Comparison of ENCODE assay signal across 14 mouse cellular contexts in the genomic region with DNA sequence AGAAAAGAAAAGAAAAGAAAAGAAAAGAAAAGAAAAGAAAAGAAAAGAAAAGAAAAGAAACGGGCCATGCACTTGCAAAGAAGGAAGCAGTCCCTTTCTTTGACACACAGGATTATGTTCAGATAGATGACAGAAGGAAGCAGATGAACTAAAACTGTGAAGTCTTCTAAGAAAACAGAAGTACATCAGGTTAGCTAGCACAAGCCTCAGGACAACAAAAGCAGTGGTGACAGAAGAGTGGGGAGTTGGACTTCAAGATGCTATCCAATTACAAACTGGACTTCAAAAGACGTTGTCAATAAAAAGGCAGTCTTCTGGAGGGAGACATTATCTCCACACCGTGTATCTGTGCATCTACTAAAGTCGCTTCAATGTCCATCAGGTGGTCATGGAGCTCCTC. TPM values are rescaled to one million over a fixed set of nuclear protein-coding genes. Genes with fewer than 3 reads are reported as not detected.
DNase-seq lines count a peak whose midpoint lies in the region; ATAC-seq and TF ChIP-seq lines count a peak whose summit lies in the region.
"Had no signal": no experiment of that assay in that cellular context is flagged by ENCODE, and none has a peak within 500 bp of the region (broad histone marks: within the 10 kb centered on the region; RNA-seq: fewer than 3 reads in every experiment).

No protein-coding gene starts in this region.

- H3K79me2 ChIP-seq in MEL (ENCODE audit: control insufficient read depth, insufficient read depth, low read length, poor library complexity), result peaks cover 25% of the 10 kb centered on the region

- no peak overlapping the region for H3K27ac ChIP-seq in kidney, postnatal 0 days
- peak overlapping the region; percentile 39 for H3K27ac ChIP-seq in MEL (ENCODE audit: control insufficient read depth, low read depth, low read length)
- H3K27ac ChIP-seq in liver, embryonic 16.5 days (ENCODE audit: low read length), result peak overlapping the region; percentile 85
- H3K27ac ChIP-seq: forebrain, embryonic 12.5 days; hindbrain, embryonic 14.5 days had no signal

- DNase-seq in heart, adult 11 months, result peak; percentile 29
- no peak for DNase-seq in heart, adult 8-10 months (ENCODE audit: low spot score)
- DNase-seq in kidney, postnatal 0 days (ENCODE audit: low spot score), result peak; percentile 41
- DNase-seq in kidney, postnatal 25 days, result no peak
- peak; percentile 66 for DNase-seq in MEL (ENCODE audit: low read depth, low spot score)
- no peak for DNase-seq in embryo, embryonic 9.5 days (ENCODE audit: extremely low spot score)
- DNase-seq: cerebellum, adult 11 months; embryo, embryonic 11 days; gastrocnemius, postnatal 10 days; kidney, postnatal 10 days had no signal

- TF ChIP-seq POLR2A in MEL (IDR thresholded peaks at IDR 0.05; ENCODE audit: control insufficient read depth in 1 of 2, insufficient read depth in 1 of 2, low read depth in 1 of 2, low read length in 2 of 2, poor library complexity in 1 of 2), result no peak

- no peak overlapping the region for H3K4me2 ChIP-seq in kidney, postnatal 0 days (ENCODE audit: low read length)
- peak overlapping the region; percentile 70 for H3K4me2 ChIP-seq in liver, embryonic 16.5 days (ENCODE audit: low read depth, low read length)
- H3K4me2 ChIP-seq: forebrain, embryonic 12.5 days had no signal

- no peaks in the 10 kb centered on the region for H3K36me3 ChIP-seq in kidney, postnatal 0 days (ENCODE audit: insufficient read depth, low read length)
- peaks cover 0 to 23% of the 10 kb centered on the region in 2 experiments; a peak in 2 of 4 replicates for H3K36me3 ChIP-seq in MEL (ENCODE audit: control insufficient read depth in 1 of 2, insufficient read depth in 2 of 2, low read length in 2 of 2)
- no peaks in the 10 kb centered on the region for H3K36me3 ChIP-seq in liver, embryonic 16.5 days (ENCODE audit: control insufficient read depth, insufficient read depth)
- H3K36me3 ChIP-seq: forebrain, embryonic 12.5 days had no signal

- TF ChIP-seq RAD21 in MEL (IDR thresholded peaks at IDR 0.05; ENCODE audit: low read depth, low read length), result no peak

- no peak for ATAC-seq in kidney, postnatal 0 days (replicated peaks; ENCODE audit: low FRiP score, low read depth)
- ATAC-seq in liver, embryonic 16.5 days (ENCODE audit: low read depth), result no peak
- ATAC-seq in megakaryocyte-erythroid progenitor cell, adult 5-6 weeks (replicated peaks; ENCODE audit: low FRiP score, low TSS enrichment, poor library complexity, severe bottlenecking), result no peak

- no peaks in the 10 kb centered on the region for H3K27me3 ChIP-seq in kidney, postnatal 0 days (ENCODE audit: insufficient read depth, low read length)
- H3K27me3 ChIP-seq in MEL (ENCODE audit: control insufficient read depth in 1 of 2, insufficient read depth in 2 of 2, low read length in 2 of 2), result no peaks in the 10 kb centered on the region
- no peaks in the 10 kb centered on the region for H3K27me3 ChIP-seq in liver, embryonic 16.5 days (ENCODE audit: control insufficient read depth, insufficient read depth, low read depth, low read length)
- H3K27me3 ChIP-seq: forebrain, embryonic 12.5 days had no signal

- 0 out of 2 replicates have a peak, but pooled peaks cover 8% of the 10 kb centered on the region for H3K4me1 ChIP-seq in kidney, postnatal 0 days (replicated peaks; ENCODE audit: insufficient read depth, low read length)
- H3K4me1 ChIP-seq in MEL (ENCODE audit: control insufficient read depth in 1 of 2, insufficient read depth in 2 of 2, low read length in 2 of 2), result peaks cover 9 to 18% of the 10 kb centered on the region in 2 experiments
- peaks cover 27% of the 10 kb centered on the region for H3K4me1 ChIP-seq in liver, embryonic 16.5 days (ENCODE audit: control insufficient read depth, low read depth, low read length)

- WGBS in kidney, postnatal 0 days, result 37% methylated on average over 4 of the region's 4 CpGs
- WGBS in liver, embryonic 16.5 days (ENCODE audit: insufficient replicate concordance), result 25% methylated on average over 4 of the region's 4 CpGs

- no peak overlapping the region for H3K9ac ChIP-seq in kidney, postnatal 0 days (ENCODE audit: low read depth, low read length)
- peak overlapping the region; percentile 8; the same call in 1 of the 2 replicates for H3K9ac ChIP-seq in MEL (ENCODE audit: control insufficient read depth, low read depth, low read length, poor library complexity, severe bottlenecking)
- peak overlapping the region; percentile 61 for H3K9ac ChIP-seq in liver, embryonic 16.5 days (ENCODE audit: low read depth, low read length)
- H3K9ac ChIP-seq: forebrain, embryonic 12.5 days; hindbrain, embryonic 14.5 days had no signal

- no peaks in the 10 kb centered on the region for H3K9me3 ChIP-seq in kidney, postnatal 0 days (replicated peaks; ENCODE audit: low read length)
- H3K9me3 ChIP-seq in MEL (replicated peaks; ENCODE audit: insufficient read depth, low read length), result no peaks in the 10 kb centered on the region
- no peaks in the 10 kb centered on the region for H3K9me3 ChIP-seq in liver, embryonic 16.5 days (replicated peaks; ENCODE audit: control insufficient read depth, low read length)
- H3K9me3 ChIP-seq: forebrain, embryonic 12.5 days had no signal

- H3K4me3 ChIP-seq in kidney, postnatal 0 days (replicated peaks; ENCODE audit: low read depth, low read length), result no peak overlapping the region
- no peak overlapping the region for H3K4me3 ChIP-seq in MEL (ENCODE audit: control insufficient read depth in 1 of 2, insufficient read depth in 1 of 2, low read depth in 2 of 2, low read length in 2 of 2)
- H3K4me3 ChIP-seq in liver, embryonic 16.5 days (ENCODE audit: low read depth, low read length), result peak overlapping the region; percentile 60
- H3K4me3 ChIP-seq: forebrain, embryonic 12.5 days had no signal

- no peak for TF ChIP-seq CTCF in kidney, postnatal 0 days (IDR thresholded peaks at IDR 0.05; ENCODE audit: low read depth)
- no peak for TF ChIP-seq CTCF in MEL (IDR thresholded peaks at IDR 0.05 in 2 of 3, conservative IDR thresholded peaks at IDR 0.05 in 1 of 3; ENCODE audit: control insufficient read depth in 1 of 3, insufficient read depth in 1 of 3, low read depth in 2 of 3, low read length in 3 of 3, poor library complexity in 1 of 3, severe bottlenecking in 1 of 3)

- no peak for TF ChIP-seq EP300 in MEL (IDR thresholded peaks at IDR 0.05; ENCODE audit: low read depth in 1 of 2, low read length in 2 of 2)

TF ChIP-seq in MEL, 35 proteins besides CTCF, POLR2A, EP300 and RAD21:
- peak; percentile 46; the same call in 1 of the 2 replicates for TF ChIP-seq SIN3A (IDR thresholded peaks at IDR 0.05; ENCODE audit: low read length)
- no peak for TF ChIP-seq SMC3 (IDR thresholded peaks at IDR 0.05; ENCODE audit: low read depth, low read length)
- peak; percentile 40; the same call in 1 of the 2 replicates for TF ChIP-seq MXI1 (IDR thresholded peaks at IDR 0.05; ENCODE audit: low read depth, low read length)
TF ChIP-seq in MEL: peak in this region for 2.

RNA-seq across cellular contexts. Expression of a gene that starts 3.0 kb away (rescaled TPM):
- 10 to 100 TPM; 28.4 to 41.0 (median 36.0) TPM for total RNA-seq in heart, adult 8-10 months (2022)
- 33.0 and 33.5 TPM in 2 replicates for polyA plus RNA-seq in kidney, postnatal 0 days (2015; fragmentation: Nextera tagmentation; extraction: Ambion mirVana)
- total RNA-seq in MEL (2012; rRNA removed), result 2.2 and 2.4 TPM in 2 replicates
- 1 to 10 TPM in 1 of 2 experiments, not detected in 1; 5.8 TPM for polyA plus RNA-seq in MEL (2012; ENCODE audit: insufficient read depth in 1 of 2, insufficient read length in 2 of 2, low read depth in 1 of 2, low replicate concordance in 2 of 2, missing spikeins in 1 of 2)
- polyA plus RNA-seq in liver, embryonic 16.5 days (2015; fragmentation: Nextera tagmentation; extraction: Ambion mirVana), result 31.1 and 33.8 TPM in 2 replicates
- 42.2 and 43.0 TPM in 2 replicates for total RNA-seq in megakaryocyte-erythroid progenitor cell, adult 5-6 weeks (2014; fragmentation: Nextera tagmentation)
- 14.7 and 18.3 TPM in 2 replicates for total RNA-seq in megakaryocyte-erythroid progenitor cell, adult 5-6 weeks (2017)

Comparison
In these comparisons a context has a peak if more than half of its experiments do, and no peak if none do; other contexts are left out.
1. DNase-seq: peak in heart, adult 11 months (single experiment), kidney, postnatal 0 days (single experiment) and MEL (single experiment); none in heart, adult 8-10 months (single experiment), kidney, postnatal 25 days (0 of 2) and embryo, embryonic 9.5 days (single experiment).